8 mouse cellular contexts compared by ENCODE assay signal in the genomic region with DNA sequence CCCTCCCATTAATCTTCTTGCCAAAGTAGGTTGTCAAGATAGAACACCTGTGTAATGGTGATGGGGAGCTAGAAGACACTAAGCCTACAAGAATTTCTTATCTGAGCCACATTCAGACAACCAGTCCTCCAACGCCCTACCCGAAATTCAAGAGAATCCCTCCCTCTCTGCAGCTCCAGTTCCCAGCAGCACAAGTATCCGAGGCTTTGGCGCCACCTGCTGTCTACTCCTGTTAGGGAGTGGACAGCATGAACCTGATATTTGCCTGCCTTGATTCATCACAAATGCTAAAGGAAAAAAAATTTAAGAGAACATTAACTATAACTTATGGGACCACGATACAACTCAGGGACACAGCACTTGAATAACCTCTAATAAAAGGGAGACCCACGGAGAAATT.
A peak's percentile ranks its signal among the peaks of the same experiment; 100 is the strongest.
DNase-seq lines count a peak whose midpoint lies in the region; ATAC-seq and TF ChIP-seq lines count a peak whose summit lies in the region.

No protein-coding gene starts in this region.

- intact Hi-C loops in heart, postnatal 36 days (cut with DNase I): loop anchor here (1.0 to 5.0 kb wide), 4 partner anchors 53 to 135 kb away; no protein-coding TSS in a partner anchor

- TF ChIP-seq POLR2A in brain, embryonic 14.5 days (IDR thresholded peaks at IDR 0.05; ENCODE audit: borderline replicate concordance, extremely low read depth, insufficient read depth, insufficient read length, poor library complexity, severe bottlenecking): no peak

- TF ChIP-seq CTCF in brain, embryonic 14.5 days (IDR thresholded peaks at IDR 0.05; ENCODE audit: borderline replicate concordance, extremely low read depth, insufficient read depth, insufficient read length): peak; percentile 93

- DNase-seq in Muller cell, postnatal 12 days (ENCODE audit: inconsistent ontology term): peak; percentile 45
- peak; percentile 88 for DNase-seq in brain, embryonic 14.5 days (ENCODE audit: low read depth)
- DNase-seq in fibroblast of lung, adult 2 months (ENCODE audit: low read depth): peak; percentile 40
- peak; percentile 79 to 89 for DNase-seq in heart, postnatal 36 days
- DNase-seq in layer of hippocampus, postnatal 14 days (ENCODE audit: low spot score in 2 of 2): peak; percentile 80 to 88
- DNase-seq in lung, postnatal 36 days: peak; percentile 89
- peak; percentile 96 for DNase-seq in right cerebral cortex, postnatal 4 days

- ATAC-seq in monocyte, adult 5-6 weeks (replicated peaks; ENCODE audit: insufficient number of reproducible peaks, low FRiP score, low TSS enrichment, poor library complexity, severe bottlenecking): no peak

Comparison
In these comparisons a context has a peak if more than half of its experiments do, and no peak if none do; other contexts are left out.
1. DNase-seq: peak in every context shown above with its lines; median percentile 96 in right cerebral cortex, postnatal 4 days; 89 in lung, postnatal 36 days; 88 in brain, embryonic 14.5 days; 84 in heart, postnatal 36 days; 84 in layer of hippocampus, postnatal 14 days; 45 in Muller cell, postnatal 12 days; 40 in fibroblast of lung, adult 2 months.